Mouse (Mus musculus): ENCODE data around the gene Npas3. TPM values are rescaled to one million over a fixed set of nuclear protein-coding genes. Genes with fewer than 3 reads are reported as not detected.

Npas3 gene
- polyA plus RNA-seq, 1 experiment from 2014 or later, result 0.08 TPM

DNA sequence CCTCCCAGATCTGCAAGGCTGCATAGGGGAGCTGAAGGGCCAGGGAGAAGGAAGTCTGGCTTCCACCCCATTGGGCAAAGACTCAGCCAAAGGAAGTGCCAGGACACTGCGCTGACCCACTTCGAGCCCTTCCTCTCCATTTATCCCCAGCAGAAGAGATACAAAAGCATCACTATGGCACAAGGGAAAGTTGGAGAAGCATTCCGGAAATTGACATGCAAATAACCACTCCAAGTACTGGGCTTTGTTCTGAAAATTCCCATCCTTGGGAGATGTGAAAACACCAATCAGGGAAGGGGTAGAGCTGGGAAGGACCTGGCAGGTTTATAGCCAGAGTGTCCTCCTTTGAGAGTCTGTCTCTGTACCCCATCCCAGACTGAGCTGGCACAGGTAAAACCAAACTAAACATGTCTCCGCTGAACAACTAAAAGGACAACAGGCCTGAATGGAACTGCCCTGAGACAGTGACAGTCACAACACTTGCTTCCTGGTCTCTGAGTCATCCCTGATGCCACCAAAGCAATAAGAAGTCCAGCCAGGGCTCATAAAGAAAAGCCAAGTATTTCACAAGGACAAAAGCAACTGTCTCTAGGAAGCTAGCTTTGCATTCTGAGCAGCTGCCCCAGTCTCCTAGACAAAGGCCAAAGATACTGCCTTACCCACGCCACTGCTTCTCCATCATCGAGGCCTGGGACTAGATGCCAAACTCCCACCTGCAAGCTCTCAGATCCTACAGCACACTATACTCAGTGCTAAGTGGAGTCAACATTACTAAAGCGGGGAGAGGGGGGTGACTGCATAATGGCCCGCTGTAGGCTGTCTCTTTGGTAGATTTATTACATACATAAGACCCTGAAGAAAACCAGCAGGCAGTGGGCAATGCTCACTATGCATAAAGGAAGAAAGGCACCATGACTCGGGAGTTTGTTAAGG is 733.4 kb downstream of the Npas3 start:
- ATAC-seq (no peak), DNase-seq (no peak)
- no peak for TF ChIP-seq CTCF (IDR thresholded peaks at IDR 0.05; ENCODE audit: low read depth)
- no peak for TF ChIP-seq EP300 (IDR thresholded peaks at IDR 0.05; ENCODE audit: low read depth)
- Histone ChIP-seq H3K9ac (replicated peaks) (no peak overlapping the region), H3K4me1 (ENCODE audit: insufficient read depth) (no peaks in the 10 kb centered on the region), H3K4me3 (ENCODE audit: low read depth, low read length) (no peak overlapping the region), H3K27me3 (ENCODE audit: insufficient read depth, low read length) (no peaks in the 10 kb centered on the region), H3K27ac (ENCODE audit: low read depth) (no peak overlapping the region), H3K36me3 (replicated peaks; ENCODE audit: insufficient read depth, low read length) (no peaks in the 10 kb centered on the region), H3K9me3 (ENCODE audit: low read length) (no peaks in the 10 kb centered on the region), H3K4me2 (ENCODE audit: low read depth, low read length) (no peak overlapping the region)
- WGBS (ENCODE audit: insufficient replicate concordance), result 75% methylated on average over 9 of the region's 9 CpGs

DNA sequence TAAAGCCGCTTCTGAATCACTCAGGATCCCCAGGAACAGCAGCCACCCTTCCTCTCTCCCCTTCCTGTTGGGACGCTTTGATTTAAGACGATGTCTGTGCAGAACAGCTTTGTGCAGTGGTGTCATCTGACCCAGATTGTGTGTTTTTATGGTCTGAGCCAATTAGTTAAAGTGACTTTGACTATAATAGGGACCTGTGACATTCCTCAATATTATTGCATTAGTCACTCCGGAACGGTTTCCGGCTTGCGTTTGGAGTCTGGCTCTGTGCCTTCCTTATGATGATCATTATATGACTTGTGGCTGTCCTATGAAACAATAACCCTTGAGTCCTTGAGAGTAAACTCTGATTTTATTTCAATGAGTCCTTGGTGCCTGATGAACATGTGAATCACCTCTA is 735.5 kb downstream of the Npas3 start:
- Histone ChIP-seq H3K4me1 (ENCODE audit: insufficient read depth) (no peaks in the 10 kb centered on the region), H3K9ac (replicated peaks) (no peak overlapping the region), H3K4me2 (ENCODE audit: low read depth, low read length) (no peak overlapping the region), H3K36me3 (replicated peaks; ENCODE audit: insufficient read depth, low read length) (no peaks in the 10 kb centered on the region), H3K4me3 (ENCODE audit: low read depth, low read length) (no peak overlapping the region), H3K27ac (ENCODE audit: low read depth) (no peak overlapping the region), H3K9me3 (ENCODE audit: low read length) (no peaks in the 10 kb centered on the region), H3K27me3 (ENCODE audit: insufficient read depth, low read length) (no peaks in the 10 kb centered on the region)
- DNase-seq (no peak), ATAC-seq (no peak)
- no peak for TF ChIP-seq CTCF (IDR thresholded peaks at IDR 0.05; ENCODE audit: low read depth)
- no peak for TF ChIP-seq EP300 (IDR thresholded peaks at IDR 0.05; ENCODE audit: low read depth)
- WGBS (ENCODE audit: insufficient replicate concordance), result 76% methylated on average over 7 of the region's 7 CpGs

- no peak for DNase-seq
- Histone ChIP-seq H3K9ac (replicated peaks) (no peak overlapping the region), H3K4me1 (ENCODE audit: insufficient read depth) (no peaks in the 10 kb centered on the region), H3K36me3 (replicated peaks; ENCODE audit: insufficient read depth, low read length) (no peaks in the 10 kb centered on the region), H3K27me3 (ENCODE audit: insufficient read depth, low read length) (no peaks in the 10 kb centered on the region), H3K4me2 (ENCODE audit: low read depth, low read length) (no peak overlapping the region), H3K9me3 (ENCODE audit: low read length) (no peaks in the 10 kb centered on the region), H3K27ac (ENCODE audit: low read depth) (no peak overlapping the region), H3K4me3 (ENCODE audit: low read depth, low read length) (no peak overlapping the region)
- no peak for ATAC-seq
- 85% methylated on average over 14 of the region's 14 CpGs for WGBS (ENCODE audit: insufficient replicate concordance)
- TF ChIP-seq EP300 (IDR thresholded peaks at IDR 0.05; ENCODE audit: low read depth) (no peak), CTCF (IDR thresholded peaks at IDR 0.05; ENCODE audit: low read depth) (no peak)
These were observed 737.7 kb downstream of the Npas3 start for GRCm38 (mm10) chr12:53985851-53986842.

- H3K9ac ChIP-seq (replicated peaks), result no peak overlapping the region
- no peaks in the 10 kb centered on the region for H3K36me3 ChIP-seq (replicated peaks; ENCODE audit: insufficient read depth, low read length)
- 90% methylated on average over 6 of the region's 6 CpGs for WGBS (ENCODE audit: insufficient replicate concordance)
- DNase-seq (peak; percentile 32), ATAC-seq (no peak)
- no peaks in the 10 kb centered on the region for H3K4me1 ChIP-seq (ENCODE audit: insufficient read depth)
- H3K27me3 ChIP-seq (ENCODE audit: insufficient read depth, low read length), result no peaks in the 10 kb centered on the region
- no peaks in the 10 kb centered on the region for H3K9me3 ChIP-seq (ENCODE audit: low read length)
- TF ChIP-seq EP300 (IDR thresholded peaks at IDR 0.05; ENCODE audit: low read depth) (no peak), CTCF (IDR thresholded peaks at IDR 0.05; ENCODE audit: low read depth) (peak; percentile 62)
- H3K4me3 ChIP-seq (ENCODE audit: low read depth, low read length), result no peak overlapping the region
- no peak overlapping the region for H3K27ac ChIP-seq (ENCODE audit: low read depth)
- no peak overlapping the region for H3K4me2 ChIP-seq (ENCODE audit: low read depth, low read length)
These were observed 743.9 kb downstream of the Npas3 start for GRCm38 (mm10) chr12:53992411-53992810.

GRCm38 (mm10) chr12:53995710-53996109 is 747.2 kb downstream of the Npas3 start:
- Histone ChIP-seq H3K4me1 (ENCODE audit: insufficient read depth) (no peaks in the 10 kb centered on the region), H3K4me2 (ENCODE audit: low read depth, low read length) (no peak overlapping the region), H3K27ac (ENCODE audit: low read depth) (no peak overlapping the region), H3K36me3 (replicated peaks; ENCODE audit: insufficient read depth, low read length) (no peaks in the 10 kb centered on the region), H3K9ac (replicated peaks) (no peak overlapping the region), H3K4me3 (ENCODE audit: low read depth, low read length) (no peak overlapping the region), H3K9me3 (ENCODE audit: low read length) (no peaks in the 10 kb centered on the region), H3K27me3 (ENCODE audit: insufficient read depth, low read length) (no peaks in the 10 kb centered on the region)
- 76% methylated on average over 5 of the region's 5 CpGs for WGBS (ENCODE audit: insufficient replicate concordance)
- ATAC-seq, result no peak
- TF ChIP-seq CTCF (IDR thresholded peaks at IDR 0.05; ENCODE audit: low read depth) (no peak), EP300 (IDR thresholded peaks at IDR 0.05; ENCODE audit: low read depth) (no peak)
- DNase-seq, result no peak

- no peak overlapping the region for H3K9ac ChIP-seq (replicated peaks)
These were observed 748.7 kb downstream of the Npas3 start for GRCm38 (mm10) chr12:53997141-53997540.

More at GRCm38 (mm10) chr12:53997141-53997540, 748.7 kb downstream of the Npas3 start:
- DNase-seq, result no peak
- Histone ChIP-seq H3K36me3 (replicated peaks; ENCODE audit: insufficient read depth, low read length) (no peaks in the 10 kb centered on the region), H3K4me1 (ENCODE audit: insufficient read depth) (no peaks in the 10 kb centered on the region), H3K4me2 (ENCODE audit: low read depth, low read length) (no peak overlapping the region), H3K9me3 (ENCODE audit: low read length) (no peaks in the 10 kb centered on the region), H3K27ac (ENCODE audit: low read depth) (no peak overlapping the region), H3K27me3 (ENCODE audit: insufficient read depth, low read length) (no peaks in the 10 kb centered on the region), H3K4me3 (ENCODE audit: low read depth, low read length) (no peak overlapping the region)
- ATAC-seq, result no peak
- TF ChIP-seq CTCF (IDR thresholded peaks at IDR 0.05; ENCODE audit: low read depth), result no peak
- TF ChIP-seq EP300 (IDR thresholded peaks at IDR 0.05; ENCODE audit: low read depth), result no peak
- WGBS (ENCODE audit: insufficient replicate concordance), result 68% methylated on average over 3 of the region's 3 CpGs
